Mouse (Mus musculus) cortical plate, adult 2 months (tissue): ENCODE measurements around the gene Tmem132e.

ENCODE experiments used
- CTCF ChIP-seq: fragments of 200-500 bp; IDR thresholded peaks from 2 replicates; pipeline ENCODE4 v1.5.1; 2011; ENCODE audit warnings: mild to moderate bottlenecking, control low read depth, low read length; ENCODE audit not compliant: insufficient read depth; ENCODE audit errors: extremely low read depth
- POLR2A ChIP-seq: fragments of 200-500 bp; IDR thresholded peaks from 2 replicates; pipeline ENCODE4 v1.6.1; 2011; ENCODE audit warnings: mild to moderate bottlenecking, low read length, control low read depth; ENCODE audit not compliant: insufficient read depth; ENCODE audit errors: extremely low read depth

DNA sequence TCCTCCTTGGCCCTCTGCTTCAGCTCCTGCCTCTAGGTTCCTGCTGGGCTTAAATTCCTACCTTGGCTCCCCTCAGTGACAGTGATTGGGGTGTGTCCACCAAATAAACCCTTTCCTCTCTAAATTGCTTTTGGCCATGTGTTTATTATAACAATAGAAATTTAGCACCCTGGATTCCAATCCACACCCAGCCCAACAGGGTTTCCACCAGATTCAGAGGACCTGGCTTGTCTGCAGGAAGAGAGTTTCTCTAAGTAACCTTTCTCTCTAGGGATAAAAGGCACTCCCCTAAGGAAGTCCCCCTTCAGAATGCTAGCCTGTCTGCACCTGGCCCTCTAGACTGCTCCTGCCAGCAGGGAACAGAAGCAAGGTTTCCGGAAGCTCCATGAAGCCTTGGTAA lies 82.4 kb downstream of the Tmem132e start:
- TF ChIP-seq POLR2A (no peak), CTCF (no peak)
